Mouse (Mus musculus): ENCODE measurements around the gene Scgb1b19. TPM values are rescaled to one million over a fixed set of nuclear protein-coding genes. Genes with fewer than 3 reads are reported as not detected.
"Not testable (repeated sequence)": the region's sequence is repeated elsewhere in the genome, so short reads cannot be mapped to it uniquely, and the experiment has no call there.

The Scgb1b19 gene
- not detected for total RNA-seq (2021)
- long read RNA-seq, experiment 1: 0 reads
- long read RNA-seq, experiment 2: 0 reads

GRCm38 (mm10) chr7:33286991-33287390 lies at the start of gene Scgb1b19:
TSS of gene Scgb1b19 (plus strand) at chr7:33287291.
- DNase-seq (ENCODE audit: low spot score in 2 of 2): not testable (repeated sequence)

GRCm38 (mm10) chr7:33280238-33280637 lies 6.9 kb upstream of the Scgb1b19 start, which contains the start of gene Scgb2b19:
TSS of gene Scgb2b19 (minus strand) at chr7:33280338.
- not testable (repeated sequence) for DNase-seq (ENCODE audit: low spot score in 2 of 2)

Other genes with a start within 250 kb of the Scgb1b19 start
- gene Scgb2b17, start 230.7 kb upstream of the Scgb1b19 start, total RNA-seq (2021): not detected
- gene Scgb1b17, start 223.8 kb upstream of the Scgb1b19 start, total RNA-seq (2021): not detected
- not detected for gene Scgb2b18, start 113.4 kb upstream of the Scgb1b19 start, total RNA-seq (2021)
- gene Scgb1b18, start 101.7 kb upstream of the Scgb1b19 start, total RNA-seq (2021): not detected
- not detected for gene Scgb2b19, start 7.0 kb upstream of the Scgb1b19 start, total RNA-seq (2021)
- not detected for gene Scgb2b20, start 79.0 kb downstream of the Scgb1b19 start, total RNA-seq (2021)
- not detected for gene Scgb1b20, start 85.9 kb downstream of the Scgb1b19 start, total RNA-seq (2021)
- gene Scgb2b21, start 233.2 kb downstream of the Scgb1b19 start, total RNA-seq (2021): not detected